Mouse (Mus musculus) liver, embryonic 14.5 days (tissue): ENCODE measurements around the gene Ino80b. TPM values are rescaled to one million over a fixed set of nuclear protein-coding genes. Genes with fewer than 3 reads are reported as not detected.

Experiments
- ATAC-seq: fragments of 200-750 bp; cut with Nextera tagmentation; 2 replicates; pipeline ENCODE4 v1.8.0; 2017; ENCODE audit warnings: moderate number of reproducible peaks, mild to moderate bottlenecking, moderate library complexity; ENCODE audit not compliant: insufficient read depth
- DNase-seq, 3 experiments: peaks; one replicate each; pipeline ENCODE4 v3.0.0-alpha.2; 2012 to 2013; ENCODE audit warnings: low read depth in 3 of 3, low spot score in 3 of 3
- H3K27ac ChIP-seq: fragments of 300-500 bp; sonication (generic); 2 replicates; pipeline ENCODE4 v1.5.1; 2014; ENCODE audit warnings: moderate library complexity, mild to moderate bottlenecking, control low read depth, inconsistent platforms
- H3K27me3 ChIP-seq: fragments of 300-500 bp; sonication (generic); 2 replicates; pipeline ENCODE4 v1.6.1; 2014; ENCODE audit warnings: mild to moderate bottlenecking, low read length, moderate library complexity; ENCODE audit not compliant: control insufficient read depth, insufficient read depth
- H3K36me3 ChIP-seq: fragments of 300-500 bp; sonication (generic); replicated peaks from 2 replicates; pipeline ENCODE4 v1.6.1; 2014; ENCODE audit warnings: low read depth; ENCODE audit not compliant: control insufficient read depth, insufficient read depth
- H3K4me1 ChIP-seq, 2 experiments: fragments of 200-500 bp in 1 of 2; fragments of 300-500 bp in 1 of 2; sonication (generic) in 1 of 2; replicated peaks; 2 replicates each; pipeline ENCODE4 v1.6.1; 2012 to 2014; ENCODE audit warnings: antibody characterized with exemption in 1 of 2, inconsistent platforms in 1 of 2, low read length in 1 of 2; ENCODE audit not compliant: control insufficient read depth in 2 of 2, insufficient read depth in 2 of 2
- H3K4me2 ChIP-seq: fragments of 300-500 bp; sonication (generic); 2 replicates; pipeline ENCODE4 v1.6.1; 2014; ENCODE audit warnings: low read depth, mild to moderate bottlenecking, control low read depth, moderate library complexity
- H3K4me3 ChIP-seq, 2 experiments: fragments of 200-500 bp in 1 of 2; fragments of 300-500 bp in 1 of 2; sonication (generic) in 1 of 2; 2 replicates each; pipeline ENCODE4 v1.5.1; 2012 to 2014; ENCODE audit warnings: low read depth in 2 of 2, low read length in 2 of 2, mild to moderate bottlenecking in 2 of 2, control low read depth in 1 of 2, inconsistent platforms in 1 of 2, moderate library complexity in 1 of 2; ENCODE audit not compliant: insufficient read depth in 1 of 2
- H3K9ac ChIP-seq: fragments of 300-500 bp; sonication (generic); replicated peaks from 2 replicates; pipeline ENCODE4 v1.6.1; 2014; ENCODE audit warnings: mild to moderate bottlenecking, control low read depth, moderate library complexity
- H3K9me3 ChIP-seq: fragments of 300-500 bp; sonication (generic); 2 replicates; pipeline ENCODE4 v1.6.1; 2016; ENCODE audit warnings: low read length, mixed read lengths; ENCODE audit not compliant: control insufficient read depth
- CTCF ChIP-seq: IDR thresholded peaks from 2 replicates; pipeline ENCODE4 v1.5.1; 2016; ENCODE audit warnings: antibody characterized with exemption, low read depth, control low read depth
- EP300 ChIP-seq: IDR thresholded peaks from 2 replicates; pipeline ENCODE4 v1.6.1; 2016; ENCODE audit warnings: antibody characterized with exemption, low read depth
- WGBS: fragments of 180-500 bp; shearing (Covaris S2); extraction: QIAGEN DNeasy Blood & Tissue Kit; methylation state at CpG from one replicate; pipeline ENCODE4 v1.1.7; 2014; ENCODE audit not compliant: insufficient replicate concordance; 5-methylcytosine and 5-hydroxymethylcytosine counted together
- microRNA counts: library from miRNA; unstranded; fragments of <30 nt; microRNA quantifications from one replicate; lab custom pipeline; 2016
- microRNA-seq: library from miRNA; unstranded; fragments of <30 nt; microRNA quantifications from one replicate; pipeline ENCODE4, GENCODE M21; 2016
- polyA plus RNA-seq, 2 experiments: library from polyadenylated mRNA; depleted of rRNA in 1 of 2; stranded (reverse) in 1 of 2; unstranded in 1 of 2; fragments of >200 nt; fragmentation: Nextera tagmentation in 1 of 2; extraction: Ambion mirVana in 1 of 2; gene quantifications; 2 replicates each; pipeline versions ENCODE4 v1.2.1 to v1.2.3; 2012 to 2014

The Ino80b gene
- polyA plus RNA-seq, 2 experiments: 4.4 to 11.6 TPM

- Histone ChIP-seq H3K4me3 (peak within 1 kb of the TSS; percentile 92 to 96), H3K36me3 (peaks cover 6% of the 10 kb centered on the region), H3K27me3 (peaks cover 35% of the 10 kb centered on the region), H3K9me3 (no peaks in the 10 kb centered on the region), H3K27ac (peak within 1 kb of the TSS; percentile 84), H3K4me1 (peaks cover 8% of the 10 kb centered on the region in 2 experiments), H3K4me2 (peak within 1 kb of the TSS; percentile 84), H3K9ac (peak within 1 kb of the TSS; percentile 92)
- ATAC-seq (peak; percentile 27), DNase-seq (no peak)
- WGBS: under 1% methylated on average over 54 of the region's 54 CpGs
- TF ChIP-seq EP300 (no peak), CTCF (no peak)
These were observed 47.5 kb downstream of the Ino80b start, which contains the start of gene Pcgf1 for GRCm38 (mm10) chr6:83077630-83078323. TSS of gene Pcgf1 (plus strand) at chr6:83077869.

GRCm38 (mm10) chr6:83074979-83075378 is 50.3 kb downstream of the Ino80b start:
- Histone ChIP-seq H3K9ac (no peak overlapping the region), H3K27ac (no peak overlapping the region), H3K4me2 (no peak overlapping the region), H3K4me1 (peaks cover 8% of the 10 kb centered on the region in 2 experiments), H3K9me3 (no peaks in the 10 kb centered on the region), H3K36me3 (peaks cover 2% of the 10 kb centered on the region; the same call in 1 of the 2 replicates), H3K4me3 (no peak overlapping the region), H3K27me3 (peaks cover 63% of the 10 kb centered on the region)
- ATAC-seq (no peak), DNase-seq (no peak)
- WGBS: 7% methylated on average over 2 of the region's 2 CpGs
- TF ChIP-seq CTCF (peak; percentile 46; the same call in 1 of the 2 replicates), EP300 (no peak)

MicroRNAs encoded within 50 kb of the gene (microRNA counts, 519-probe panel; counts per million panel counts)
- 69.9 counts per million for microRNA mmu-miR-3470a+mmu-miR-3470b (lab: Ali Mortazavi, UCI)

Small RNA genes within 50 kb of the gene (microRNA-seq; reads per million reads assigned to microRNA genes)
- gene Mir3470a: not detected

Other genes starting within 250 kb of the Ino80b start
- gene Sema4f, start 185.7 kb downstream of the Ino80b start, polyA plus RNA-seq (2012; rRNA removed): 0.03 and 0.04 TPM in 2 replicates
- gene Sema4f, start 185.7 kb downstream of the Ino80b start, polyA plus RNA-seq (2014; fragmentation: Nextera tagmentation; extraction: Ambion mirVana): not detected in 2 replicates
- 7.7 and 9.4 TPM in 2 replicates for gene M1ap, start 178.5 kb downstream of the Ino80b start, polyA plus RNA-seq (2012; rRNA removed)
- 14.4 and 15.0 TPM in 2 replicates for gene M1ap, start 178.5 kb downstream of the Ino80b start, polyA plus RNA-seq (2014; fragmentation: Nextera tagmentation; extraction: Ambion mirVana)
- gene Dok1, start 92.0 kb downstream of the Ino80b start, polyA plus RNA-seq (2012; rRNA removed): 13.9 and 14.9 TPM in 2 replicates
- 12.7 and 15.7 TPM in 2 replicates for gene Dok1, start 92.0 kb downstream of the Ino80b start, polyA plus RNA-seq (2014; fragmentation: Nextera tagmentation; extraction: Ambion mirVana)
- 0.92 and 1.6 TPM in 2 replicates for gene Loxl3, start 91.3 kb downstream of the Ino80b start, polyA plus RNA-seq (2012; rRNA removed)
- gene Loxl3, start 91.3 kb downstream of the Ino80b start, polyA plus RNA-seq (2014; fragmentation: Nextera tagmentation; extraction: Ambion mirVana): 1.1 TPM in 2 replicates
- gene Aup1, start 70.9 kb downstream of the Ino80b start, polyA plus RNA-seq (2012; rRNA removed): 172 and 269 TPM in 2 replicates
- gene Aup1, start 70.9 kb downstream of the Ino80b start, polyA plus RNA-seq (2014; fragmentation: Nextera tagmentation; extraction: Ambion mirVana): 128 and 136 TPM in 2 replicates
- 75.7 and 80.9 TPM in 2 replicates for gene Htra2, start 70.2 kb downstream of the Ino80b start, polyA plus RNA-seq (2012; rRNA removed)
- 54.3 and 54.9 TPM in 2 replicates for gene Htra2, start 70.2 kb downstream of the Ino80b start, polyA plus RNA-seq (2014; fragmentation: Nextera tagmentation; extraction: Ambion mirVana)
- 7.7 and 7.8 TPM in 2 replicates for gene Dqx1, start 67.6 kb downstream of the Ino80b start, polyA plus RNA-seq (2012; rRNA removed)
- gene Dqx1, start 67.6 kb downstream of the Ino80b start, polyA plus RNA-seq (2014; fragmentation: Nextera tagmentation; extraction: Ambion mirVana): 2.9 and 3.1 TPM in 2 replicates
- 0.05 TPM in 1 of 2 replicates, not detected in the other for gene Tlx2, start 55.1 kb downstream of the Ino80b start, polyA plus RNA-seq (2012; rRNA removed)
- gene Tlx2, start 55.1 kb downstream of the Ino80b start, polyA plus RNA-seq (2014; fragmentation: Nextera tagmentation; extraction: Ambion mirVana): not detected in 2 replicates
- gene Pcgf1, start 47.6 kb downstream of the Ino80b start, polyA plus RNA-seq (2012; rRNA removed): 16.5 and 21.0 TPM in 2 replicates
- 15.0 and 19.7 TPM in 2 replicates for gene Pcgf1, start 47.6 kb downstream of the Ino80b start, polyA plus RNA-seq (2014; fragmentation: Nextera tagmentation; extraction: Ambion mirVana)
- 0.27 and 0.46 TPM in 2 replicates for gene Lbx2, start 39.1 kb downstream of the Ino80b start, polyA plus RNA-seq (2012; rRNA removed)
- gene Lbx2, start 39.1 kb downstream of the Ino80b start, polyA plus RNA-seq (2014; fragmentation: Nextera tagmentation; extraction: Ambion mirVana): 0.35 TPM in 1 of 2 replicates, not detected in the other
- gene Ccdc142, start 23.8 kb downstream of the Ino80b start, polyA plus RNA-seq (2012; rRNA removed): 1.0 and 1.1 TPM in 2 replicates
- 0.23 and 0.39 TPM in 2 replicates for gene Ccdc142, start 23.8 kb downstream of the Ino80b start, polyA plus RNA-seq (2014; fragmentation: Nextera tagmentation; extraction: Ambion mirVana)
- gene Gm42688, start 23.8 kb downstream of the Ino80b start, polyA plus RNA-seq (2012; rRNA removed): 2.2 and 2.4 TPM in 2 replicates
- gene Gm42688, start 23.8 kb downstream of the Ino80b start, polyA plus RNA-seq (2014; fragmentation: Nextera tagmentation; extraction: Ambion mirVana): 0.76 and 0.86 TPM in 2 replicates
- 41.1 and 56.6 TPM in 2 replicates for gene Mrpl53, start 16.4 kb downstream of the Ino80b start, polyA plus RNA-seq (2012; rRNA removed)
- gene Mrpl53, start 16.4 kb downstream of the Ino80b start, polyA plus RNA-seq (2014; fragmentation: Nextera tagmentation; extraction: Ambion mirVana): 87.1 and 87.4 TPM in 2 replicates
- 33.9 and 36.9 TPM in 2 replicates for gene Mogs, start 9.9 kb downstream of the Ino80b start, polyA plus RNA-seq (2012; rRNA removed)
- 28.2 and 32.4 TPM in 2 replicates for gene Mogs, start 9.9 kb downstream of the Ino80b start, polyA plus RNA-seq (2014; fragmentation: Nextera tagmentation; extraction: Ambion mirVana)
- 27.7 and 33.6 TPM in 2 replicates for gene Wbp1, start 3.9 kb downstream of the Ino80b start, polyA plus RNA-seq (2012; rRNA removed)
- gene Wbp1, start 3.9 kb downstream of the Ino80b start, polyA plus RNA-seq (2014; fragmentation: Nextera tagmentation; extraction: Ambion mirVana): 22.0 and 27.1 TPM in 2 replicates
- gene Rtkn, start 10.0 kb upstream of the Ino80b start, polyA plus RNA-seq (2012; rRNA removed): 11.1 TPM in 2 replicates
- gene Rtkn, start 10.0 kb upstream of the Ino80b start, polyA plus RNA-seq (2014; fragmentation: Nextera tagmentation; extraction: Ambion mirVana): 5.3 and 5.5 TPM in 2 replicates
- gene Wdr54, start 31.0 kb upstream of the Ino80b start, polyA plus RNA-seq (2012; rRNA removed): 0.15 and 0.44 TPM in 2 replicates
- 0.32 and 0.35 TPM in 2 replicates for gene Wdr54, start 31.0 kb upstream of the Ino80b start, polyA plus RNA-seq (2014; fragmentation: Nextera tagmentation; extraction: Ambion mirVana)
- gene 1700003E16Rik, start 31.0 kb upstream of the Ino80b start, polyA plus RNA-seq (2012; rRNA removed): not detected in 2 replicates
- 0.06 and 0.15 TPM in 2 replicates for gene 1700003E16Rik, start 31.0 kb upstream of the Ino80b start, polyA plus RNA-seq (2014; fragmentation: Nextera tagmentation; extraction: Ambion mirVana)
- 16.9 and 21.1 TPM in 2 replicates for gene Dctn1, start 40.5 kb upstream of the Ino80b start, polyA plus RNA-seq (2012; rRNA removed)
- gene Dctn1, start 40.5 kb upstream of the Ino80b start, polyA plus RNA-seq (2014; fragmentation: Nextera tagmentation; extraction: Ambion mirVana): 22.5 and 24.0 TPM in 2 replicates
- 1.1 and 1.4 TPM in 2 replicates for gene Slc4a5, start 94.4 kb upstream of the Ino80b start, polyA plus RNA-seq (2012; rRNA removed)
- 0.52 and 0.73 TPM in 2 replicates for gene Slc4a5, start 94.4 kb upstream of the Ino80b start, polyA plus RNA-seq (2014; fragmentation: Nextera tagmentation; extraction: Ambion mirVana)
- gene Mthfd2, start 200.5 kb upstream of the Ino80b start, polyA plus RNA-seq (2012; rRNA removed): 28.5 and 44.4 TPM in 2 replicates
- gene Mthfd2, start 200.5 kb upstream of the Ino80b start, polyA plus RNA-seq (2014; fragmentation: Nextera tagmentation; extraction: Ambion mirVana): 66.0 and 67.7 TPM in 2 replicates
- 19.0 and 25.2 TPM in 2 replicates for gene Mob1a, start 200.6 kb upstream of the Ino80b start, polyA plus RNA-seq (2012; rRNA removed)
- 39.4 and 43.3 TPM in 2 replicates for gene Mob1a, start 200.6 kb upstream of the Ino80b start, polyA plus RNA-seq (2014; fragmentation: Nextera tagmentation; extraction: Ambion mirVana)
- gene Bola3, start 223.7 kb upstream of the Ino80b start, polyA plus RNA-seq (2012; rRNA removed): 28.8 and 92.1 TPM in 2 replicates
- 342 and 357 TPM in 2 replicates for gene Bola3, start 223.7 kb upstream of the Ino80b start, polyA plus RNA-seq (2014; fragmentation: Nextera tagmentation; extraction: Ambion mirVana)